ENCODE assay signal across 27 mouse cellular contexts in genomic region chr2:38554226-38554995, GRCm38 (mm10). TPM values are rescaled to one million over a fixed set of nuclear protein-coding genes. Genes with fewer than 3 reads are reported as not detected.
A peak's percentile ranks its signal among the peaks of the same experiment; 100 is the strongest.
DNase-seq lines count a peak whose midpoint lies in the region; ATAC-seq and TF ChIP-seq lines count a peak whose summit lies in the region.
"Had no signal": no experiment of that assay in that cellular context is flagged by ENCODE, and none has a peak within 500 bp of the region (broad histone marks: within the 10 kb centered on the region; RNA-seq: fewer than 3 reads in every experiment).

No protein-coding gene starts in this region.

- H3K9ac ChIP-seq in embryonic facial prominence, embryonic 14.5 days (ENCODE audit: low read depth, low read length), result no peak overlapping the region
- H3K9ac ChIP-seq in hindbrain, postnatal 0 days (replicated peaks; ENCODE audit: low read length), result no peak overlapping the region
- H3K9ac ChIP-seq in midbrain, embryonic 16.5 days (ENCODE audit: low read depth, low read length), result no peak overlapping the region
- H3K9ac ChIP-seq: forebrain, embryonic 15.5 days; heart, embryonic 12.5 days; liver, embryonic 13.5 days had no signal

- no peaks in the 10 kb centered on the region for H3K27me3 ChIP-seq in embryonic facial prominence, embryonic 14.5 days (replicated peaks; ENCODE audit: control insufficient read depth, insufficient read depth, low read length)
- no peaks in the 10 kb centered on the region for H3K27me3 ChIP-seq in embryonic facial prominence, embryonic 10.5 days (replicated peaks; ENCODE audit: low read depth, poor library complexity, severe bottlenecking)
- H3K27me3 ChIP-seq in hindbrain, postnatal 0 days (ENCODE audit: insufficient read depth, low read length), result no peaks in the 10 kb centered on the region
- no peaks in the 10 kb centered on the region for H3K27me3 ChIP-seq in hindbrain, embryonic 10.5 days (ENCODE audit: insufficient read depth, poor library complexity, severe bottlenecking)
- no peaks in the 10 kb centered on the region for H3K27me3 ChIP-seq in midbrain, embryonic 16.5 days (ENCODE audit: control insufficient read depth, insufficient read depth, low read depth, low read length)
- H3K27me3 ChIP-seq: forebrain, embryonic 15.5 days; heart, embryonic 12.5 days; liver, embryonic 13.5 days had no signal

- no peak overlapping the region for H3K4me2 ChIP-seq in embryonic facial prominence, embryonic 14.5 days (ENCODE audit: low read depth, low read length)
- H3K4me2 ChIP-seq in hindbrain, postnatal 0 days (ENCODE audit: low read depth, low read length), result no peak overlapping the region
- no peak overlapping the region for H3K4me2 ChIP-seq in midbrain, embryonic 16.5 days (ENCODE audit: low read length)
- H3K4me2 ChIP-seq: forebrain, embryonic 15.5 days; heart, embryonic 12.5 days; liver, embryonic 13.5 days had no signal

- WGBS in embryonic facial prominence, embryonic 14.5 days, result 74% methylated on average over 19 of the region's 19 CpGs
- WGBS in embryonic facial prominence, embryonic 10.5 days, result 79% methylated on average over 19 of the region's 19 CpGs
- 54% methylated on average over 19 of the region's 19 CpGs for WGBS in hindbrain, postnatal 0 days
- 83% methylated on average over 19 of the region's 19 CpGs for WGBS in hindbrain, embryonic 10.5 days
- 53% methylated on average over 19 of the region's 19 CpGs for WGBS in midbrain, embryonic 16.5 days

- ATAC-seq in embryonic facial prominence, embryonic 14.5 days (ENCODE audit: low read depth), result peak; percentile 39; the same call in 1 of the 2 replicates
- peak; percentile 46; the same call in 1 of the 2 replicates for ATAC-seq in hindbrain, postnatal 0 days
- peak; percentile 33; the same call in 1 of the 2 replicates for ATAC-seq in midbrain, embryonic 16.5 days
- ATAC-seq: forebrain, embryonic 15.5 days; hindbrain, embryonic 16.5 days; intestine, embryonic 16.5 days had no signal

- H3K9me3 ChIP-seq in embryonic facial prominence, embryonic 14.5 days (ENCODE audit: control insufficient read depth, low read length), result no peaks in the 10 kb centered on the region
- no peaks in the 10 kb centered on the region for H3K9me3 ChIP-seq in embryonic facial prominence, embryonic 10.5 days
- H3K9me3 ChIP-seq in hindbrain, postnatal 0 days (ENCODE audit: low read length), result no peaks in the 10 kb centered on the region
- no peaks in the 10 kb centered on the region for H3K9me3 ChIP-seq in hindbrain, embryonic 10.5 days
- H3K9me3 ChIP-seq in midbrain, embryonic 16.5 days (replicated peaks; ENCODE audit: control insufficient read depth, low read length, poor library complexity, severe bottlenecking), result no peaks in the 10 kb centered on the region
- H3K9me3 ChIP-seq: forebrain, embryonic 15.5 days; heart, embryonic 12.5 days; liver, embryonic 13.5 days had no signal

- TF ChIP-seq CTCF in hindbrain, postnatal 0 days (IDR thresholded peaks at IDR 0.05; ENCODE audit: low read depth), result no peak
- TF ChIP-seq CTCF in bone marrow macrophage, adult 2 months (IDR thresholded peaks at IDR 0.05; ENCODE audit: low read depth, low read length), result no peak

- no peak for DNase-seq in embryonic facial prominence, embryonic 14.5 days (ENCODE audit: low spot score)
- no peak for DNase-seq in embryonic facial prominence, embryonic 10.5 days (ENCODE audit: low spot score)
- DNase-seq in hindbrain, postnatal 0 days (ENCODE audit: low spot score), result no peak
- DNase-seq in hindbrain, embryonic 10.5 days (ENCODE audit: low spot score), result no peak
- DNase-seq in layer of hippocampus, postnatal 25 days (ENCODE audit: extremely low spot score in 1 of 2, low spot score in 1 of 2), result no peak
- no peak for DNase-seq in heart, postnatal 10 days
- DNase-seq: adrenal gland, postnatal 25 days; cerebellum, adult 11 months; cerebellum, adult 9-11 months; gastrocnemius, postnatal 14 days; heart, adult 18-20 months; heart, postnatal 14 days; kidney, adult 9 months; kidney, postnatal 25 days; liver, embryonic 13.5 days; lung, adult 2 months; lung, postnatal 36 days; right cerebral cortex, postnatal 14 days had no signal

- no peaks in the 10 kb centered on the region for H3K4me1 ChIP-seq in embryonic facial prominence, embryonic 14.5 days (ENCODE audit: control insufficient read depth, insufficient read depth, low read length)
- peaks cover 23% of the 10 kb centered on the region for H3K4me1 ChIP-seq in embryonic facial prominence, embryonic 10.5 days
- H3K4me1 ChIP-seq in hindbrain, postnatal 0 days (ENCODE audit: insufficient read depth, low read length), result peaks cover 12% of the 10 kb centered on the region; the same call in 1 of the 2 replicates
- H3K4me1 ChIP-seq in hindbrain, embryonic 10.5 days (replicated peaks), result peaks cover 55% of the 10 kb centered on the region
- peaks cover 28% of the 10 kb centered on the region for H3K4me1 ChIP-seq in bone marrow macrophage, adult 2 months (ENCODE audit: control insufficient read depth, insufficient read depth, low read length)
- peaks cover 5% of the 10 kb centered on the region; the same call in 1 of the 2 replicates for H3K4me1 ChIP-seq in midbrain, embryonic 16.5 days (ENCODE audit: control insufficient read depth, insufficient read depth, low read length)
- H3K4me1 ChIP-seq: liver, embryonic 13.5 days had no signal

- H3K27ac ChIP-seq in embryonic facial prominence, embryonic 14.5 days (replicated peaks; ENCODE audit: low read depth, low read length), result no peak overlapping the region
- no peak overlapping the region for H3K27ac ChIP-seq in embryonic facial prominence, embryonic 10.5 days (replicated peaks)
- no peak overlapping the region for H3K27ac ChIP-seq in hindbrain, postnatal 0 days
- H3K27ac ChIP-seq in hindbrain, embryonic 10.5 days, result no peak overlapping the region
- H3K27ac ChIP-seq in bone marrow macrophage, adult 2 months (ENCODE audit: insufficient read depth, low read depth, low read length), result 0 out of 2 replicates have a peak overlapping the region, but pooled peaks have one; percentile 15
- H3K27ac ChIP-seq in midbrain, embryonic 16.5 days (ENCODE audit: low read length), result no peak overlapping the region; the same call in 1 of the 2 replicates
- H3K27ac ChIP-seq: forebrain, embryonic 15.5 days; layer of hippocampus, adult 2 months; liver, embryonic 13.5 days; stomach, postnatal 0 days had no signal

- no peak overlapping the region for H3K4me3 ChIP-seq in embryonic facial prominence, embryonic 14.5 days (ENCODE audit: low read depth, low read length)
- no peak overlapping the region for H3K4me3 ChIP-seq in embryonic facial prominence, embryonic 10.5 days
- H3K4me3 ChIP-seq in hindbrain, postnatal 0 days (ENCODE audit: low read length), result no peak overlapping the region
- no peak overlapping the region for H3K4me3 ChIP-seq in hindbrain, embryonic 10.5 days
- H3K4me3 ChIP-seq in bone marrow macrophage, adult 2 months (ENCODE audit: insufficient read depth, low read length), result no peak overlapping the region
- no peak overlapping the region for H3K4me3 ChIP-seq in midbrain, embryonic 16.5 days (ENCODE audit: low read depth, low read length)
- H3K4me3 ChIP-seq: forebrain, embryonic 15.5 days; heart, embryonic 12.5 days; layer of hippocampus, adult 2 months; liver, embryonic 13.5 days; myocyte had no signal

- H3K36me3 ChIP-seq in embryonic facial prominence, embryonic 14.5 days (ENCODE audit: control insufficient read depth, insufficient read depth, low read length), result peaks cover 42% of the 10 kb centered on the region
- peaks cover 48% of the 10 kb centered on the region for H3K36me3 ChIP-seq in embryonic facial prominence, embryonic 10.5 days (replicated peaks)
- H3K36me3 ChIP-seq in hindbrain, postnatal 0 days (ENCODE audit: insufficient read depth, low read length), result peaks cover 10% of the 10 kb centered on the region; the same call in 1 of the 2 replicates
- peaks cover 44% of the 10 kb centered on the region for H3K36me3 ChIP-seq in hindbrain, embryonic 10.5 days
- no peaks in the 10 kb centered on the region for H3K36me3 ChIP-seq in midbrain, embryonic 16.5 days (ENCODE audit: control insufficient read depth, insufficient read depth, low read length)

- TF ChIP-seq POLR2A in bone marrow macrophage, adult 2 months (IDR thresholded peaks at IDR 0.05; ENCODE audit: borderline replicate concordance, low read depth, low read length), result no peak

- intact Hi-C loops in heart, postnatal 10 days (cut with DNase I), result no loop called here

RNA-seq across cellular contexts. Expression of gene Nek6, which starts 43.0 kb away (rescaled TPM):
- polyA plus RNA-seq in embryonic facial prominence, embryonic 14.5 days (2014; fragmentation: Nextera tagmentation; extraction: Ambion mirVana), result 95.1 and 117 TPM in 2 replicates
- 85.4 and 85.8 TPM in 2 replicates for polyA plus RNA-seq in embryonic facial prominence, embryonic 10.5 days (2016; fragmentation: Nextera tagmentation; extraction: Ambion mirVana)
- 27.5 and 29.4 TPM in 2 replicates for total RNA-seq in hindbrain, postnatal 0 days (2014; rRNA removed)
- 65.3 and 75.1 TPM in 2 replicates for polyA plus RNA-seq in hindbrain, postnatal 0 days (2015; fragmentation: Nextera tagmentation; extraction: Ambion mirVana)
- polyA plus RNA-seq in hindbrain, embryonic 10.5 days (2016; fragmentation: Nextera tagmentation; extraction: Ambion mirVana), result 68.8 and 77.5 TPM in 2 replicates
- polyA plus RNA-seq in bone marrow macrophage, adult 2 months (2012; ENCODE audit: insufficient read depth, insufficient read length, missing spikeins), result 15.8 and 17.0 TPM in 2 replicates
- polyA plus RNA-seq in midbrain, embryonic 16.5 days (2015; fragmentation: Nextera tagmentation; extraction: Ambion mirVana), result 52.3 and 56.8 TPM in 2 replicates
- total RNA-seq in layer of hippocampus, postnatal 25 days (2021), result 10 to 100 TPM; 46.1 to 47.0 TPM
- 10 to 100 TPM; 10.6 to 15.2 TPM for total RNA-seq in heart, postnatal 10 days (2021)
